Mouse (Mus musculus): ENCODE measurements around the gene Tgoln1.

DNA sequence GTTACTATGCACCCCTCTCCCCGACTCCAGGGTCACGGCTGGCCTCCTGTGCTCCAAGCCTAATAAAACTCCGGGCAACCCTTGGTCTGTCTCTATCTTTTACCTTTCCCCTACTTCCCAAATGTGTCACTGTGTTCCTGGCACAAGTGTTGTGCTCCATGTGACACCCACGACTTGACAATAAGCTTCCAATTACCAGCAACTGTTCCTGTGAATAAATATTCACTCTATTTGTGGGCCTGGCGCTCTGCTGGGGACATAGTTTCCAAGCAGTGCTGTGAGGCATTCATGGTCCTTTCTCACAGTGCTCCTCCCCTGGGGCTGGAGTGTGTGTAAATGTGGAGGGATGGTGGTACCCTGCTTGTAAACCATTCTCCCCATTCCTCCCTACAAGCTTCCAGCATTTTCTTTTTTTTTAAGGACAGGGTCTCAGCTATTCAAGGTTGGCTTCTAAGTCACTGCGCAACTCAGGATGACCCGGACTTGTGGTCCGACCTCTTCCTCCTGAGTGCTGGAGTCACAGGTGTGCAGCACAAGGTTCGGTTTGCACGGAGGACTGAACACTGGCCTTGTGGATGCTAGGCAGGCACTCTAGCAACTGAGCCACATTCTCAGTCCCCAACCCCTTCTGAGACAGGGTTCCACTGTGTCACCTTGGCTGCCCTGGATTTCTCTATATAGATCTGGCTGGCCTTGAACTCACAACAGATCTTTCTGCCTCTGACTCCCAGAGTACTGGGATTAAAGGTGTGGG is 46.0 kb downstream of the Tgoln1 start:
- TF ChIP-seq CTCF (IDR thresholded peaks at IDR 0.05; ENCODE audit: control insufficient read depth, insufficient read depth, insufficient read length), result no peak
- no peak for TF ChIP-seq MYOG (IDR thresholded peaks at IDR 0.05; ENCODE audit: control insufficient read depth, extremely low read depth, insufficient read length)
- no peak for TF ChIP-seq MAX (IDR thresholded peaks at IDR 0.05)
- no peak for TF ChIP-seq MYOD1 (IDR thresholded peaks at IDR 0.05; ENCODE audit: control insufficient read depth, insufficient read length, low read depth)
- no peak for TF ChIP-seq CEBPB (IDR thresholded peaks at IDR 0.05; ENCODE audit: low read depth)
